Mouse (Mus musculus) hindbrain, embryonic 10.5 days (tissue): ENCODE results near the gene Rnf167. TPM values are rescaled to one million over a fixed set of nuclear protein-coding genes. Genes with fewer than 3 reads are reported as not detected.

Source experiments
- DNase-seq: peaks from one replicate; pipeline ENCODE4 v3.0.0-alpha.2; 2017; ENCODE audit warnings: low spot score
- H3K27ac ChIP-seq: fragments of 300-500 bp; sonication (generic); 2 replicates; pipeline ENCODE4 v1.5.1; 2016; ENCODE audit warnings: mild to moderate bottlenecking, moderate library complexity
- H3K27me3 ChIP-seq: fragments of 300-500 bp; sonication (generic); 2 replicates; pipeline ENCODE4 v1.6.1; 2016; ENCODE audit warnings: mild to moderate bottlenecking; ENCODE audit not compliant: poor library complexity, insufficient read depth, severe bottlenecking
- H3K36me3 ChIP-seq: fragments of 300-500 bp; sonication (generic); 2 replicates; pipeline ENCODE4 v1.6.1; 2016; ENCODE audit warnings: mild to moderate bottlenecking, moderate library complexity
- H3K4me1 ChIP-seq: fragments of 300-500 bp; sonication (generic); replicated peaks from 2 replicates; pipeline ENCODE4 v1.6.1; 2016; ENCODE audit warnings: mild to moderate bottlenecking
- H3K4me3 ChIP-seq: fragments of 300-500 bp; sonication (generic); 2 replicates; pipeline ENCODE4 v1.5.1; 2016; ENCODE audit warnings: mild to moderate bottlenecking, moderate library complexity
- H3K9me3 ChIP-seq: fragments of 300-500 bp; sonication (generic); 2 replicates; pipeline ENCODE4 v1.6.1; 2016; ENCODE audit warnings: mild to moderate bottlenecking, moderate library complexity
- WGBS: fragments of 180-500 bp; shearing (Covaris S2); methylation state at CpG from one replicate; pipeline ENCODE4 v1.1.7; 2016; 5-methylcytosine and 5-hydroxymethylcytosine counted together
- polyA plus RNA-seq: library from polyadenylated mRNA; unstranded; fragments of >200 nt; fragmentation: Nextera tagmentation; extraction: Ambion mirVana; gene quantifications from 2 replicates; pipeline ENCODE4 v1.2.1, GENCODE M21; 2016

The Rnf167 gene
- polyA plus RNA-seq, 1 experiment from 2014 or later = 97.1 TPM

DNA sequence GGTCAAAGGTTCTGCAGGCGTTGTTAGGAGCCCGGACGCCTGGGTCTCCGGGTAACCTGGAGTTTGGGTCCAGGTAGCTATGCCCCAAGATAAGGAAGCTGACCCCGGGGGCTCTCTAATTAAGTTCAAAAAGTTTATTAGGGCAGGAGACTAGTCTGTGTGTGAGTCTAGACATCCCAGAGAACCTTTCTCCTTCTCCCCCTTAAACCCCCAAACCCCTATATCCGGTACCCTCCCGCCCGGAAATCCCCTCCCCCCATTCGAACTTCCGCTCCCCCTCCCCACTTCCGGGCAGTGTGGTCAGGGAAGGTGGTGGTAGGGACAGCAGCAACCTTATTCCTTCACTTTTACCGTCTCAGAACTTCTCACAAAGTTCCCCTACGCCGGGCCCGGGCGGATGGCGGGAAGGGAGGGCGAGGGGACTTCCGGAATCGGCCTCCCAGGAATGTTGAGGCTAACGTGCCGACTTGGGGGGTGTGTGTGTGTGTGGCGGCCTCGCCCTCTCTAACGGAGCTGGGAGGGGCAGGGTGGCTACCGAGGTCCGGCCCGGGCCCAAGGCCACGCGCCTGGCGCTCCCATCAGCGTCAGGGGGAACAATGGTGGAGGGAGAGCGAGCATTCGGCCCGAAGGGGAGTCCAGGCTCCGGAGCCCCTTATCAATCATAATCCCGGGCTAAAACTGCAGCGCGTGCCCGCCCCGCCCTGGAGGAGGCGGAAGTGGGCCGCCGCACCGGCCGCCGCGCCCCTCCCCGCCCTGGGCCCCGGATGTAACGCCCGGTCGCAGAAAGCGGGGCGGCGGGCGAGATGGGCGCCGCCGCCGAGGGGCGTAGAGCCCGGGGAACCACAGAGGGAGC is 6.5 kb downstream of the Rnf167 start:
- peak overlapping the region; percentile 97 for H3K4me3 ChIP-seq
- no peaks in the 10 kb centered on the region for H3K9me3 ChIP-seq
- peak; percentile 85 for DNase-seq
- H3K36me3 ChIP-seq = peaks cover 45% of the 10 kb centered on the region
- H3K27ac ChIP-seq = peak overlapping the region; percentile 99
- peaks cover 76% of the 10 kb centered on the region for H3K4me1 ChIP-seq
- H3K27me3 ChIP-seq = no peaks in the 10 kb centered on the region
- WGBS = under 1% methylated on average over 63 of the region's 63 CpGs

DNA sequence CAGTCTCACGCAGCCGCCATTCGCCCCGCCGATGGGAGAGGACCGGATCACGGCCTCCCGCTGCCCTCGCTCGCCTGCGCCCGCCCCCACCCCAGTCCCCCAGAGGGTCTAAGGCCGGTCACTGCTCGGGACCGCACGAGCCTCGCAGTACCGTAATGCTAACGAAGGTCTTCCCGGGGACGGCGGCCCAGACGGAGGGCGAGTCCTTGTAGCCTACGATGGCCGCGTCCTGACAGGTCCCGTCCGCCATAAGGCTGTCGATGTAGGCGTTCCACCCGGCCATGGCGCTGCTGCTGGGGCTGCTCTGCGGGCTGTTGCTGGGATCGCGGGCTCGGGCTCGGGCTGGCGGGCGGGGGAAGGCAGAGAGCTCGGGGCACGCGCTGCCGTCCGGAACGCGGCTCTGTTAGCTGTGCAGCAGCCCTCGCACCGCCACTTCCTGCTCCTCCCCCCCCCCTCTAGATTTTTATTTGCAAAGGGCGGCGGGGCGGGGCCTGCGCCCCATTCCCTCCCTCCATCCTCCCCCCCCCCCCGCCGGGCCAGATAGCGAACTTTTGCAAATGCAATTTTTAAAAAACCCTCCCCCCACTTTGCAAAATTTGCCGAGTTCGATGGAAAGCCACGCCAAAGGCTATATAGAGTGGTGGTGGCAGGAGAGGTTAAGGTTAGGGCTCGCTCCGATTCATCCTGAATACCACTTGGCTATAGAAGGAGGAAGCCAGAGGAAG is 7.3 kb downstream of the Rnf167 start, which contains the start of gene Pfn1:
Pfn1 (minus strand) TSS at position 447 of the 725 bp plus-strand sequence.
- Histone ChIP-seq H3K4me1 (peaks cover 73% of the 10 kb centered on the region), H3K27ac (peak within 1 kb of the TSS; percentile 99), H3K27me3 (no peaks in the 10 kb centered on the region), H3K4me3 (peak within 1 kb of the TSS; percentile 97), H3K9me3 (no peaks in the 10 kb centered on the region), H3K36me3 (peaks cover 37% of the 10 kb centered on the region)
- 1% methylated on average over 61 of the region's 61 CpGs for WGBS
- DNase-seq = peak; percentile 84

DNA sequence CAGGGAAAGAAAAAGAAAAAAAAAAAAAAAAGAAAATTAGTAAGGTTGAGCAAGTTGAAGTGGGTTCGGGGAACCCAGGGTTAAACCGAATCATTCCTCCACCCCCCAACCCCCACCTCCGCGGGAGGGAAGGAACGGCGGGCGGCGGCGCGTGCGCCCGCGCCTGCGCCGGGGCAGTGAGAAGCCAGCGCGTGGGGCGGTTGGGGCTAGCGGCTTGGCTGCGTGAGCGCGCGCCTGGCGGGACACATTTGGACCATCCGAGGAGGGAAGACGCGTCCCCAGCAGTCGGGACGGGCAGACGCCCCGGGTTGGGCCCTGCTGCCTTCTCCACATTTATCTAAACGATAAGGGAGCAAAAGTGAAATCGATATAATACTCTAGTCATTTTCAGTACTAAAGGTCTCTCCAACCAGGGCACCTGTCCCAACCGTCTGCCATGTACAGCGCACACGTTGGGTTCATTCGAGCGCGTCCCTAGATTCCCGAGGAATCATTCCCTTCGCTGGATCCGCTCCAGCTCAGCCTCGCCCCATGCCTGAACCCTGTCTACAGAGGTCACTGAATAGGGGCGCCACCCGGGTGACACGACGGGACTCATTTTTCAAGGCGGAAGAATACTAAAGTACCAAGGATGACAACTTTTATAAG is 8.0 kb downstream of the Rnf167 start:
- H3K36me3 ChIP-seq = peaks cover 36% of the 10 kb centered on the region
- H3K9me3 ChIP-seq = no peaks in the 10 kb centered on the region
- peak overlapping the region; percentile 99 for H3K27ac ChIP-seq
- H3K4me3 ChIP-seq = peak overlapping the region; percentile 97
- DNase-seq = peak; percentile 84
- under 1% methylated on average over 48 of the region's 48 CpGs for WGBS
- H3K4me1 ChIP-seq = peaks cover 68% of the 10 kb centered on the region
- no peaks in the 10 kb centered on the region for H3K27me3 ChIP-seq

DNA sequence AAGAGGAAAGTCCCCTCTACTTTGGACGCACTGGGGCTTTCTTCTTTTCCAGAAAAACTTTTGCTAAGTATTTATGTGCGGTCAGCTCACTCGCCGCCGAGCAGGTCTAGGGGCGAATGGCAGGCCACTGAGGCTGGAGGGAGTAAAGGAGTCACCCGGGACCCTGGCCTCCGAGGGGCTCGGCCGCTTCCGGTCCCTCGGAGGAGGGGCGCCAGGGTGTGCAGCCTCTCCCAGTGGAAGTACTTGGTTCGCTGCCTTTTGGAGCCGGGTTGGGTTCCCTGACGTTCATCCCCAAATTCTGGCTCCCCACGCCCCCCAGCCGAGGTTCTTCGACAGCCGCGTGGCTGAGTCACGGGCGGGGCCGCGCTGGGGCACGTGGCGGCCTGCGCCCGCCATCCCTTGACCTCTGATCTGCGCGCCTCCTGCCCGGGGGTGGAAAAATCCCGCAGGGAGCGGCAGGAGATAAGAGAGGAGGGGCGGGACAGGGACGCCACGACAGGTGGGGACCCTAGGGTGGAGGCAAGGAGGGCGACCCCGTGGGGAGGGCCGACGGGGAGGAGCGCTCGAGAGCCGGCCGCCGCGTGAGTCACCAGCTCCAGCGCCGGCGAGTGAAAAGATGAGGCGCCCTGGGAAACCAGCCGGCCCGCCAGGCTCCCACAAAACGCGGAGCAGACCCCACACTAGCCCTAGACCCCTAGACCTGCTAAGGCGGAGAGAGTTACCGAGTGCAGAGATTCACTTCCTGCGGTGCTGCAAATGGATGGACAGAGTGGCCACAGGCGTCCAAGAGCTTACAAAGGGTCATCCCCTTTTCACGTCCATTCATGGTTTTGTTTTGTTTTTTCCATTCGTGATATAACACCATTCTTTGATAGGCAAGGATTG is 8.8 kb downstream of the Rnf167 start:
- H3K27me3 ChIP-seq = no peaks in the 10 kb centered on the region
- DNase-seq = peak; percentile 74
- H3K4me1 ChIP-seq = peaks cover 66% of the 10 kb centered on the region
- peak overlapping the region; percentile 97 for H3K4me3 ChIP-seq
- peaks cover 34% of the 10 kb centered on the region for H3K36me3 ChIP-seq
- WGBS = under 1% methylated on average over 61 of the region's 61 CpGs
- no peaks in the 10 kb centered on the region for H3K9me3 ChIP-seq
- peak overlapping the region; percentile 99 for H3K27ac ChIP-seq

DNA sequence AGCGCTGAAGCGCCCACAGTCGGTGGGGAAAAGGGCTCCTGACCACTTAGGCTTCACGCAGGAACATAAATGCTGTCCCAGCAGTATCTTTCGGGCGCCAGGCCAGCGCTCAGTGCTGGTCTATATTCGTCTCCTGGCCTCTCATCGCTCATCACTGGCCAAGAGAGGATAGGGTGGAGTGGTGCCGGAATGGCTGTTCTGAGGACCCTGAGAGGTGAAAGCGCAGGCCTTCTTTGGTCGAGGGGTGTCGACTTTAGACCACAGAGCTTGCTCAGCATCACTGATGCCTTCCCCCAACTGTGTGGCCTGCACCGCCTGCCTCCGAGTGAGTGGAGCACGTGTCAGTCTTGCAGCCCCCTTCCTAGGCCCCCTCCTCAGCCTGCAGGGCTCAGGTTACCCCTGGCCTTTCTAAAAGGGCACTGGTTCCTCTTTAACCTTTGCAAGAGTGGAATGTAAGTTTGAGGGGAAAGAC is 9.5 kb downstream of the Rnf167 start:
- H3K4me1 ChIP-seq = peaks cover 60% of the 10 kb centered on the region
- H3K27ac ChIP-seq = peak overlapping the region; percentile 99
- H3K27me3 ChIP-seq = no peaks in the 10 kb centered on the region
- peak overlapping the region; percentile 97 for H3K4me3 ChIP-seq
- WGBS = 3% methylated on average over 16 of the region's 16 CpGs
- DNase-seq = peak; percentile 74
- peaks cover 34% of the 10 kb centered on the region for H3K36me3 ChIP-seq
- no peaks in the 10 kb centered on the region for H3K9me3 ChIP-seq

DNA sequence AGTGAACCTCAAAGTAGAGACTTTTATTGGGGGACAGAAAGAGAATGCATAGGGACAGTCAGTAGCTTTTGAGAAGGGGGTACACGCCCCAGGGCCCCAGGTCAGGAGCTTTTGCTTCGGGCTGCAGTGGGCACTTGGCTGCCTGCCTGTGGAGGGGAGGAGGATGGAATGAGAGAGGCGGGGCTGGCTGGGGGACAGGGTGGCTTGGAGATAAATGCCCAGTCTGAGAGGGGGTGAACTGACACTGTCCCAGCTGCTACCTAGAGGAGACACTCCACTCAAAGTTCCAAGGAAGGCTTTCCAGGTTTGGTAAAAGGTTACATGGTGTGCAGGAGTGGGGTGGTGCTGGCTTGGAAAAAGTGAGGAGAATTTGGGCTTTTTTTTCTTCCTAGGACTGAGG is 9.9 kb downstream of the Rnf167 start, which contains the start of gene Eno3:
Eno3 (plus strand) TSS at position 239 of the 400 bp plus-strand sequence.
- peak; percentile 49 for DNase-seq
- H3K9me3 ChIP-seq = no peaks in the 10 kb centered on the region
- 2% methylated on average over 3 of the region's 3 CpGs for WGBS

DNA sequence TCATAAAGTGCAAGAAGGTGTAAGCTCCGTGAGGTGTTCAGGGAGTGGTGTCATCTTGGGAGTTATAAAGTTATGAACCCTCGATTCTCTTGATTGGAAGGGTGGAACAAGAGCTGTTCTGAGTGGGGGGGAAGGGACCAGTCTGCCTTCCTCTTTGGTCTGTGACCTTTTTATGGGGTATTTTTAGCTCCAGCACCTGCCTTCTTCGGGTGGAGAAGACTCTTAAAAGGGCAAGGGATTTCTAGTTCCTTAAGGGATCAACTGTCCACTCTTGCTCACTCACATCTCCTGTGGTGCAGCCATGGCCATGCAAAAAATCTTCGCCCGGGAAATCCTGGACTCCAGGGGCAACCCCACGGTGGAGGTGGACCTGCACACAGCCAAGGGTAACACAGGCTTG is 10.5 kb downstream of the Rnf167 start:
- peak overlapping the region; percentile 99 for H3K27ac ChIP-seq
- H3K4me3 ChIP-seq = peak overlapping the region; percentile 97
- no peaks in the 10 kb centered on the region for H3K27me3 ChIP-seq
- WGBS = 55% methylated on average over 6 of the region's 6 CpGs
- peaks cover 34% of the 10 kb centered on the region for H3K36me3 ChIP-seq
- no peak for DNase-seq
- H3K4me1 ChIP-seq = peaks cover 51% of the 10 kb centered on the region
- H3K9me3 ChIP-seq = no peaks in the 10 kb centered on the region

More for the DNA sequence above, 9.9 kb downstream of the Rnf167 start, which contains the start of gene Eno3:
- peak within 1 kb of the TSS; percentile 99 for H3K27ac ChIP-seq
- peaks cover 34% of the 10 kb centered on the region for H3K36me3 ChIP-seq
- peaks cover 57% of the 10 kb centered on the region for H3K4me1 ChIP-seq
- peak within 1 kb of the TSS; percentile 97 for H3K4me3 ChIP-seq
- no peaks in the 10 kb centered on the region for H3K27me3 ChIP-seq

DNA sequence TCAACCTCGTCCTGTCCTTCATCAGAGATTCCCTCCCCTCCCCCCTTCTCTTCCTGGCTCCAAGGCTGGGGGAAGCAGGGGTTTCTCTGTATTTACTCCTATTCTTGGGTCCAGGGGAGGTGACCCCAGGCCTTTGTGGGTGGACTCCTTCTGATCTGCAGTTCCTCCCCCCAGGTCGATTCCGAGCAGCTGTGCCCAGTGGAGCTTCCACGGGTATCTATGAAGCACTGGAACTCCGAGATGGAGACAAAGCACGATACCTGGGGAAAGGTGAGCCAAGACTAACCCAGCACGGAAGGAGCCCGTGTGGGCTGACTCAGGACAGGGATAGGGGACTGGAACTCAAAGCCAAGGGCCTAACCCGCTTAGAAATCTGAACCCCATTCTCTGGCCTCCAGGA is 11.0 kb downstream of the Rnf167 start:
- H3K27me3 ChIP-seq = no peaks in the 10 kb centered on the region
- no peaks in the 10 kb centered on the region for H3K9me3 ChIP-seq
- peaks cover 46% of the 10 kb centered on the region for H3K4me1 ChIP-seq
- WGBS = 55% methylated on average over 9 of the region's 9 CpGs
- peak overlapping the region; percentile 99 for H3K27ac ChIP-seq
- peak overlapping the region; percentile 97; the same call in 1 of the 2 replicates for H3K4me3 ChIP-seq
- DNase-seq = no peak
- peaks cover 34% of the 10 kb centered on the region for H3K36me3 ChIP-seq

DNA sequence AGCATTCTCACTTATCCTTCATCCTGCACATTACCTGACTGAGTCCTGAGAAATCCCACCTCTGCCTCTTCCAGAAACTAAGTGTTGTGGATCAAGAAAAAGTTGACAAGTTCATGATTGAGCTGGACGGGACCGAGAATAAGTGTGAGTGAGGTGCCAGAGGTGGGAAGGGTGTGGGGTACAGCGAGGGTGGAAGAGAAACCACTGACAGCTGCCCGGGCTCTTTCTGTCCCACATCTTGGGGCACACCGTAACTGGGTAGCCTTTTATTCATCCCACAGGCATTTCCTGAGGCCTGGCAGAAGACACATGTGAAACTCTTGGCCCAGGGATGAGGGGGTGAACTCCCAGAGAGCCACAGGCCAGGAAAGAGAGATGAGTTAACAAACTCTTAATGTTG is 11.5 kb downstream of the Rnf167 start:
- H3K9me3 ChIP-seq = no peaks in the 10 kb centered on the region
- H3K4me3 ChIP-seq = no peak overlapping the region
- WGBS = 88% methylated on average over 5 of the region's 5 CpGs
- DNase-seq = no peak
- H3K4me1 ChIP-seq = peaks cover 44% of the 10 kb centered on the region
- peak overlapping the region; percentile 99; the same call in 1 of the 2 replicates for H3K27ac ChIP-seq
- H3K27me3 ChIP-seq = no peaks in the 10 kb centered on the region
- peaks cover 39% of the 10 kb centered on the region for H3K36me3 ChIP-seq

DNA sequence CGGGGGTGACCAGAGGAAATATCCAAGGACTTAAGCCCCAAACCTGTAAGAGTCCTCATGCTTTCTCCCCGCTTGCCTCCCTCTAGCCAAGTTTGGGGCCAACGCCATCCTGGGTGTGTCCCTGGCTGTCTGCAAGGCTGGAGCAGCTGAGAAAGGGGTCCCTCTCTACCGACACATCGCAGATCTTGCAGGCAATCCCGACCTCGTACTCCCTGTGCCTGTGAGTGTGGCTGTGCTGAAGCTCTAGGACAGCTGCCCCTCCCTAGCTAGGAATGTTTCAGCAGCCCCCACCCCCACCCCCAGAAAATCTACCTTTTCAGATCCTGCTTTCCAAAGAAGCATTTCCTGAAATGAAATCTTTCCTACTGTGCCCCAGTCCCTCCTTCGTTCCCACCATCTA is 11.9 kb downstream of the Rnf167 start:
- Histone ChIP-seq H3K27ac (no peak overlapping the region), H3K4me1 (peaks cover 44% of the 10 kb centered on the region), H3K27me3 (no peaks in the 10 kb centered on the region), H3K4me3 (no peak overlapping the region), H3K36me3 (peaks cover 43% of the 10 kb centered on the region), H3K9me3 (no peaks in the 10 kb centered on the region)
- 79% methylated on average over 8 of the region's 8 CpGs for WGBS
- no peak for DNase-seq

DNA sequence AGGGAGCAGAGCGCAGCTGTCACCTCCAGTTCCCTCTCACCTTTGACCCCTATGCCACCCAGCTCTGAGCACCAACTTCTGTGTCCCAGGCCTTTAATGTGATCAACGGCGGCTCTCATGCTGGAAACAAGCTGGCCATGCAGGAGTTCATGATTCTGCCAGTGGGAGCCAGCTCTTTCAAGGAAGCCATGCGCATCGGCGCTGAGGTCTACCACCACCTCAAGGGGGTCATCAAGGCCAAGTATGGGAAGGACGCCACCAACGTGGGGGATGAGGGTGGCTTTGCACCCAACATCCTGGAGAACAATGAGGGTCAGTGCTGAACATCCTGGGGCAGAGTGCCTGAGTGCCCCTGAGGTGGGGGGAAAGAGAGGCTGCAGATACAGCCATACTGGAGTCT is 13.5 kb downstream of the Rnf167 start:
- H3K4me3 ChIP-seq = no peak overlapping the region
- no peaks in the 10 kb centered on the region for H3K27me3 ChIP-seq
- H3K36me3 ChIP-seq = peaks cover 59% of the 10 kb centered on the region
- peaks cover 43% of the 10 kb centered on the region for H3K4me1 ChIP-seq
- DNase-seq = no peak
- 89% methylated on average over 8 of the region's 8 CpGs for WGBS
- H3K9me3 ChIP-seq = no peaks in the 10 kb centered on the region
- H3K27ac ChIP-seq = no peak overlapping the region

DNA sequence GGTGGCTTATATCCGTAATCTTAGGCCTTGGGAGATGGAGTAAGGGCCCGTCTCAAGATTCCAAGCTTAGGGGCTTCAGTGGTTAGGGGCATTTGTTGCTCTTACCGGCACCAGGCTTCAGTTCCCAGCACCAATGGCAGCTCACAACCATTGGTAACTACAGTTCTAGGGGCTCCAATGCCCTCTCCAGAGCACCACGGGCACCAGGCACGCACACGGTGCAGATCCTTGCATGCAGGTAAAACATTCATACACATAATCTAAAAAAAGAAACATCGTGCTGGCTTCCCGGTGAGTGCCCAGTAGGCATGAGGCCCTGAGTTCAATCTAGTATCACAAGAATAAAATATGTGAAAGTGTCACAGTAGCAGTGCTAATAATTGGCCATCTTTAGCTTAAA is 16.1 kb downstream of the Rnf167 start:
- DNase-seq = no peak
- 92% methylated on average over 8 of the region's 8 CpGs for WGBS
- Histone ChIP-seq H3K27ac (no peak overlapping the region), H3K4me1 (peaks cover 28% of the 10 kb centered on the region), H3K9me3 (no peaks in the 10 kb centered on the region), H3K4me3 (no peak overlapping the region), H3K27me3 (no peaks in the 10 kb centered on the region), H3K36me3 (peaks cover 78% of the 10 kb centered on the region)
